Mouse (Mus musculus) activated CD4-positive, CD25-positive, alpha-beta regulatory T cell, adult 4 months (primary cell): ENCODE measurements around the gene Gm10715. TPM values are rescaled to one million over a fixed set of nuclear protein-coding genes. Genes with fewer than 3 reads are reported as not detected.
"Not testable (repeated sequence)": the region's sequence is repeated elsewhere in the genome, so short reads cannot be mapped to it uniquely, and the experiment has no call there.

Source experiments
- ATAC-seq: one replicate; pipeline ENCODE4 v1.8.0; 2017
- polyA plus RNA-seq, 2 experiments: library from polyadenylated mRNA; unstranded; fragments of 100-300 nt; shearing (Covaris generic); gene quantifications; one replicate each; pipeline ENCODE4 v1.2.1; 2017

Gene Gm10715
- polyA plus RNA-seq, 2 experiments from 2014 or later = 0.85 TPM; not detected in 1

DNA sequence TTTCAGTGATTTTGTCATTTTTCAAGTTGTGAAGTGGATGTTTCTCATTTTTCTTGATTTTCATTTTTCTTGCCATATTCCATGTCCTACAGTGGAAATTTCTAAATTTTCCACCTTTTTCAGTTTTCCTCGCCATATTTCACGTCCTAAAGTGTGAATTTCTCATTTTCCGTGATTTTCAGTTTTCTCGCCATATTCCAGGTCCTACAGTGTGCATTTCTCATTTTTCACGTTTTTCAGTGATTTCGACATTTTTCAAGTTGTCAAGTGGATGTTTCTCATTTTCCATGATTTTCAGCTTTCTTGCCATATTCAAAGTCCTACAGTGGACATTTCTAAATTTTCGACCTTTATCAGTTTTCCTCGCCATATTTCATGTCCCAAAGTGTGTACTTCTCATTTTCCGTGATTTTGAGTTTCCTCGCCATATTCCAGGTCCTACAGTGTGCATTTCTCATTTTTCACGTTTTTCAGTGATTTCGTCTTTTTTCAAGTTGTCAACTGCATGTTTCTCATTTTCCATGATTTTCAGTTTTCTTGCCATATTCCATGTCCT lies 11.7 kb upstream of the Gm10715 start, which contains the start of gene Gm10717:
Gene Gm10717, plus strand, starts transcription at position 506 of the 556 bp plus-strand sequence.
- ATAC-seq = not testable (repeated sequence)

DNA sequence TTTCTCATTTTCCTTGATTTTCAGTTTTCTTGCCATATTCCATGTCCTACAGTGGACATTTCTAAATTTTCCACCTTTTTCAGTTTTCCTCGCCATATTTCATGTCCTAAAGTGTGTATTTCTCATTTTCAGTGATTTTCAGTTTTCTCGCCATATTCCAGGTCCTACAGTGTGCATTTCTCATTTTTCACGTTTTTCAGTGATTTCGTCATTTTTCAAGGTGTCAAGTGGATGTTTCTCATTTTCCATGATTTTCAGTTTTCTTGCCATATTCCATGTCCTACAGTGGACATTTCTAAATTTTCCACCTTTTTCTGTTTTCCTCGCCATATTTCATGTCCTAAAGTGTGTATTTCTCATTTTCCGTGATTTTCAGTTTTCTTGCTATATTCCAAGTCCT lies 11.0 kb upstream of the Gm10715 start:
- not testable (repeated sequence) for ATAC-seq

DNA sequence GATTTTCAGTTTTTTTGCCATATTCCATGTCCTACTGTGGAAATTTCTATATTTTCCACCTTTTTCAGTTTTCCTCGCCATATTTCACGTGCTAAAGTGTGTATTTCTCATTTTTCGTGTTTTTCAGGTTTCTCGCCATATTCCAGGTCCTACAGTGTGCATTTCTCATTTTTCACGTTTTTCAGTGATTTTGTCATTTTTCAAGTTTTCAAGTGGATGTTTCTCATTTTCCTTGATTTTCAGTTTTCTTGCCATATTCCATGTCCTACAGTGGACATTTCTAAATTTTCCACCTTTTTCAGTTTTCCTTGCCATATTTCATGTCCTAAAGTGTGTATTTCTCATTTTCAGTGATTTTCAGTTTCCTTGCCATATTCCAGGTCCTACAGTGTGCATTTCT lies 10.5 kb upstream of the Gm10715 start:
- not testable (repeated sequence) for ATAC-seq

DNA sequence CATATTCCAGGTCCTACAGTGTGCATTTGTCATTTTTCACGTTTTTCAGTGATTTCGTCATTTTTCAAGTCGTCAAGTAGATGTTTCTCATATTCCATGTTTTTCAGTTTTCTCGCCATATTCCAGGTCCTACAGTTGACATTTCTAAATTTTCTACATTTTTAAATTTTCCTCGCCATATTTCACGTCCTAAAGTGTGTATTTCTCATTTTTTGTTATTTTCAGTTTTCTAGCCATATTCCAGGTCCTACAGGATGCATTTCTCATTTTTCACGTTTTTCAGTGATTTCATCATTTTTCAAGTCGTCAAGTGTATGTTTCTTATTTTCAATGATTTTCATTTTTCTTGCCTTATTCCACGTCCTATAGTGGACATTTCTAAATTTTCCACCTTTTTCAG lies 9.9 kb upstream of the Gm10715 start:
- not testable (repeated sequence) for ATAC-seq

DNA sequence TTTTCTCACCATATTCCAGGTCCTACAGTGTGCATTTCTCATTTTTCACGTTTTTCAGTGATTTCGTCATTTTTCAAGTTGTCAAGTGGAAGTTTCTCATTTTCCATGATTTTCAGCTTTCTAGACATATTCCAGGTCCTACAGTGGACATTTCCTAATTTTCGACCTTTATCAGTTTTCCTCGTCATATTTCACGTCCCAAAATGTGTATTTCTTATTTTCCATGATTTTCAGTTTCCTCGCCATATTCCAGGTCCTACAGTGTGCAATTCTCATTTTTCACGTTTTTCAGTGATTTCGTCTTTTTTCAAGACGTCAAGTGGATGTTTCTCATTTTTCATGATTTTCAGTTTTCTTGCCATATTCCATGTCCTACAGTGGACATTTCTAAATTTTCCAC lies 9.5 kb upstream of the Gm10715 start:
- not testable (repeated sequence) for ATAC-seq

DNA sequence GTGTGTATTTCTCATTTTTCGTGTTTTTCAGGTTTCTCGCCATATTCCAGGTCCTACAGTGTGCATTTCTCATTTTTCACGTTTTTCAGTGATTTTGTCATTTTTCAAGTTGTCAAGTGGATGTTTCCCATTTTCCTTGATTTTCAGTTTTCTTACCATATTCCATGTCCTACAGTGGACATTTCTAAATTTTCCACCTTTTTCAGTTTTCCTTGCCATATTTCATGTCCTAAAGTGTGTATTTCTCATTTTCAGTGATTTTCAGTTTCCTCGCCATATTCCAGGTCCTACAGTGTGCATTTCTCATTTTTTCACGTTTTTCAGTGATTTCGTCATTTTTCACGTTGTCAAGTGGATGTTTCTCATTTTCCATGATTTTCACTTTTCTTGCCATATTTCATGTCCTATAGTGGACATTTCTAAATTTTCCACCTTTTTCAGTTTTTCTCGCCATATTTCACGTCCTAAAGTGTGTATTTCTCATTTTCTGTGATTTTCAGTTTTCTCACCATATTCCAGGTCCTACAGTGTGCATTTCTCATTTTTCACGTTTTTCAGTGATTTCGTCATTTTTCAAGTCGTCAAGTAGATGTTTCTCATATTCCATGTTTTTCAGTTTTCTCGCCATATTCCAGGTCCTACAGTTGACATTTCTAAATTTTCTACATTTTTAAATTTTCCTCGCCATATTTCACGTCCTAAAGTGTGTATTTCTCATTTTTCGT lies 7.2 kb upstream of the Gm10715 start:
- ATAC-seq = not testable (repeated sequence)

DNA sequence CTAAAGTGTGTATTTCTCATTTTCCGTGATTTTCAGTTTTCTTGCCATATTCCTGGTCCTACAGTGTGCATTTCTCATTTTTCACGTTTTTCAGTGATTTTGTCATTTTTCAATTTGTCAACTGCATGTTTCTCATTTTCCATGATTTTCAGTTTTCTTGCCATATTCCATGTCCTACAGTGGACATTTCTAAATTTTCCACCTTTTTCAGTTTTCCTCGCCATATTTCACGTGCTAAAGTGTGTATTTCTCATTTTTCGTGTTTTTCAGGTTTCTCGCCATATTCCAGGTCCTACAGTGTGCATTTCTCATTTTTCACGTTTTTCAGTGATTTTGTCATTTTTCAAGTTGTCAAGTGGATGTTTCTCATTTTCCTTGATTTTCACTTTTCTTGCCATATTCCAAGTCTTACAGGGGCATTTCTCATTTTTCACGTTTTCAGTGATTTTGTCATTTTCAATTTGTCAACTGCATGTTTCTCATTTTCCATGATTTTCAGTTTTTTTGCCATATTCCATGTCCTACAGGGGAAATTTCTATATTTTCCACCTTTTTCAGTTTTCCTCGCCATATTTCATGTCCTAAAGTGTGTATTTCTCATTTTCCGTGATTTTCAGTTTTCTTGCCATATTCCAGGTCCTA lies 5.9 kb upstream of the Gm10715 start:
- not testable (repeated sequence) for ATAC-seq

DNA sequence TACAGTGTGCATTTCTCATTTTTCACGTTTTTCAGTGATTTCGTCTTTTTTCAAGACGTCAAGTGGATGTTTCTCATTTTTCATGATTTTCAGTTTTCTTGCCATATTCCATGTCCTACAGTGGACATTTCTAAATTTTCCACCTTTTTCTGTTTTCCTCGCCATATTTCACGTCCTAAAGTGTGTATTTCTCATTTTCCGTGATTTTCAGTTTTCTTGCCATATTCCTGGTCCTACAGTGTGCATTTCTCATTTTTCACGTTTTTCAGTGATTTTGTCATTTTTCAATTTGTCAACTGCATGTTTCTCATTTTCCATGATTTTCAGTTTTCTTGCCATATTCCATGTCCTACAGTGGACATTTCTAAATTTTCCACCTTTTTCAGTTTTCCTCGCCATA lies 2.4 kb upstream of the Gm10715 start, which contains the start of gene Gm17535:
Gene Gm17535, plus strand, starts transcription at position 301 of the 400 bp plus-strand sequence.
- ATAC-seq = not testable (repeated sequence)

DNA sequence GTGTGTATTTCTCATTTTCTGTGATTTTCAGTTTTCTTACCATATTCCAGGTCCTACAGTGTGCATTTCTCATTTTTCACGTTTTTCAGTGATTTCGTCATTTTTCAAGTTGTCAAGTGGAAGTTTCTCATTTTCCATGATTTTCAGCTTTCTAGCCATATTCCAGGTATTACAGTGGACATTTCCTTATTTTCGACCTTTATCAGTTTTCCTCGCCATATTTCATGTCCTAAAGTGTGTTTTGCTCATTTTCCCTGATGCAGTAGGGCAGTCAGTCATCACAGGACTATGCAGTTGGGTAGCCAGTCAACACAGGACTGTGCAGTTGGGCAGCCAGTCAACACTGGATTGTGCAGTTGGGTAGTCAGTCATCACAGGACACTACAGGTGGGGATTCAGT lies 1.5 kb downstream of the Gm10715 start:
- not testable (repeated sequence) for ATAC-seq

Other genes starting within 250 kb of the Gm10715 start
- under 1 TPM in 1 of 2 experiments, not detected in 1; 0.67 TPM for gene Gm10722, start 36.0 kb upstream of the Gm10715 start, polyA plus RNA-seq
- gene Gm11168, start 33.5 kb upstream of the Gm10715 start, polyA plus RNA-seq = 1 to 10 TPM in 1 of 2 experiments, not detected in 1; 1.2 TPM
- gene Gm10721, start 23.7 kb upstream of the Gm10715 start, polyA plus RNA-seq = 1 to 10 TPM in 1 of 2 experiments, not detected in 1; 1.1 TPM
- not detected for gene Gm10720, start 21.2 kb upstream of the Gm10715 start, polyA plus RNA-seq
- gene Gm10719, start 19.5 kb upstream of the Gm10715 start, polyA plus RNA-seq = 1 to 10 TPM in 1 of 2 experiments, not detected in 1; 1.1 TPM
- gene Gm10718, start 13.3 kb upstream of the Gm10715 start, polyA plus RNA-seq = not detected
- 1 to 10 TPM; 3.1 to 7.4 TPM for gene Gm10717, start 11.5 kb upstream of the Gm10715 start, polyA plus RNA-seq
- under 1 TPM in 1 of 2 experiments, not detected in 1; 0.65 TPM for gene Gm17535, start 2.3 kb upstream of the Gm10715 start, polyA plus RNA-seq